Mouse (Mus musculus): ENCODE data around the gene Mob3b. TPM values are rescaled to one million over a fixed set of nuclear protein-coding genes. Genes with fewer than 3 reads are reported as not detected.

Gene Mob3b
- polyA plus RNA-seq, 1 experiment from 2014 or later = 30.2 TPM

- Histone ChIP-seq H3K4me2 (replicated peaks) (no peak overlapping the region), H3K27ac (no peak overlapping the region), H3K9me3 (no peaks in the 10 kb centered on the region), H3K4me1 (replicated peaks) (peaks cover 19% of the 10 kb centered on the region), H3K4me3 (replicated peaks) (no peak overlapping the region), H3K36me3 (no peaks in the 10 kb centered on the region), H3K27me3 (replicated peaks) (no peaks in the 10 kb centered on the region), H3K9ac (no peak overlapping the region)
- ATAC-seq = peak; percentile 32
- WGBS = 62% methylated on average over 12 of the region's 12 CpGs
Measured at GRCm38 (mm10) chr4:34987109-34987508, 170.2 kb downstream of the Mob3b start.

DNA sequence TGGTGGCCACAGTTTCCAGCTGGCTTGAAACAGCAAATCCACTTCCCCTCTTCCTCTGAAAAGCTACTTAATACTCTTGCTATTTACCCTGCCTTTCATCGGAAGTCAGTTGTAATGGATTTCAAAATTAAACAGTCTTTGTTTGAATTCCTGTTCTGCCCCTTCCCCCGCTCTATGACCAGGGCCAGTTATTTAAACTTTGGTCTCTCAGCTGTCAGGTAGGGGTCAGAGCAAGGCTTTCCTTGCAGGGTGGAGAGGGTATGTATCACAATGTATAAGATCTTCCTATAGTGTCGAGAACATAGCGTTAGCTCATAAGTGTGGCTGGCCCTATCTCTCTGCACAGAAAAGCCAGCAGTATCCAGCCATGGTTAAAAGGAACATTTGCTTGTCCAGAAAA lies 170.6 kb downstream of the Mob3b start:
- Histone ChIP-seq H3K9me3 (no peaks in the 10 kb centered on the region), H3K27ac (no peak overlapping the region), H3K4me2 (replicated peaks) (no peak overlapping the region), H3K36me3 (no peaks in the 10 kb centered on the region), H3K27me3 (replicated peaks) (no peaks in the 10 kb centered on the region), H3K9ac (no peak overlapping the region), H3K4me1 (replicated peaks) (peaks cover 14% of the 10 kb centered on the region), H3K4me3 (replicated peaks) (no peak overlapping the region)
- ATAC-seq = no peak
- WGBS = 43% methylated on average over 4 of the region's 4 CpGs

GRCm38 (mm10) chr4:34984377-34984776 lies 172.9 kb downstream of the Mob3b start:
- H3K36me3 ChIP-seq = no peaks in the 10 kb centered on the region
- H3K9ac ChIP-seq = no peak overlapping the region
- 76% methylated on average over 4 of the region's 4 CpGs for WGBS
- no peaks in the 10 kb centered on the region for H3K27me3 ChIP-seq (replicated peaks)
- no peak overlapping the region for H3K4me2 ChIP-seq (replicated peaks)
- peaks cover 9% of the 10 kb centered on the region for H3K4me1 ChIP-seq (replicated peaks)
- no peak overlapping the region for H3K4me3 ChIP-seq (replicated peaks)
- ATAC-seq = no peak
- no peaks in the 10 kb centered on the region for H3K9me3 ChIP-seq
- H3K27ac ChIP-seq = no peak overlapping the region

DNA sequence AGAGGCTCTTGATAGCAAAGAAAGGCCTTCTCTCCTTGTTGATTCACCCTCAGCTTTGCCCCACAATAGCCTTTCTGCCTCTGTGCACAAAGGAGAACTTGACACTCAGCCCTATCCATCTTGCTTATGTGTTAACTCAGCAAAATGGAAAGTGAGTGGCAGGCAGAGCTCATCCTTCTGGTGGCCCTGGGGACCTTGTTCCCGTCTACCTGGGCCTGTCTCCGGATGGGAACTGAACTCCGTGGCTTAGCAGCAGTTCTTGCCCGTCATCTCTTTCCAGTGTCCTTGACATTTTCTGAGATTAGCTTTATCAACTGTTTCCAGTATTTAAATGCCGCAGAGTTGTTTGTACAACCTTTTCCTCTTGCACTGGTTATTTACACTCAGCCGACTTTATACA lies 173.8 kb downstream of the Mob3b start:
- Histone ChIP-seq H3K27ac (no peak overlapping the region), H3K4me2 (replicated peaks) (no peak overlapping the region)
- WGBS = 67% methylated on average over 6 of the region's 6 CpGs

GRCm38 (mm10) chr4:34981301-34982172 lies 175.7 kb downstream of the Mob3b start:
- H3K4me1 ChIP-seq (replicated peaks) = peaks cover 7% of the 10 kb centered on the region; the same call in 1 of the 2 replicates
- H3K4me2 ChIP-seq (replicated peaks) = no peak overlapping the region
- H3K27ac ChIP-seq = no peak overlapping the region
- no peak overlapping the region for H3K4me3 ChIP-seq (replicated peaks)
- H3K36me3 ChIP-seq = no peaks in the 10 kb centered on the region
- ATAC-seq = no peak
- H3K27me3 ChIP-seq (replicated peaks) = no peaks in the 10 kb centered on the region
- H3K9ac ChIP-seq = no peak overlapping the region
- no peaks in the 10 kb centered on the region for H3K9me3 ChIP-seq
- WGBS = 77% methylated on average over 8 of the region's 8 CpGs

More for the DNA sequence above, 173.8 kb downstream of the Mob3b start:
- H3K4me1 ChIP-seq (replicated peaks) = peaks cover 9% of the 10 kb centered on the region
- H3K9me3 ChIP-seq = no peaks in the 10 kb centered on the region
- H3K27me3 ChIP-seq (replicated peaks) = no peaks in the 10 kb centered on the region
- no peak overlapping the region for H3K9ac ChIP-seq
- ATAC-seq = no peak
- H3K4me3 ChIP-seq (replicated peaks) = no peak overlapping the region
- no peaks in the 10 kb centered on the region for H3K36me3 ChIP-seq

GRCm38 (mm10) chr4:34980461-34981039 lies 176.7 kb downstream of the Mob3b start:
- H3K4me2 ChIP-seq (replicated peaks) = no peak overlapping the region
- no peaks in the 10 kb centered on the region for H3K36me3 ChIP-seq
- H3K9me3 ChIP-seq = no peaks in the 10 kb centered on the region
- ATAC-seq = no peak
- no peak overlapping the region for H3K27ac ChIP-seq
- no peak overlapping the region for H3K9ac ChIP-seq
- no peaks in the 10 kb centered on the region for H3K27me3 ChIP-seq (replicated peaks)
- no peak overlapping the region for H3K4me3 ChIP-seq (replicated peaks)
- 0 out of 2 replicates have a peak, but pooled peaks cover 5% of the 10 kb centered on the region for H3K4me1 ChIP-seq (replicated peaks)
- 77% methylated on average over 8 of the region's 8 CpGs for WGBS

DNA sequence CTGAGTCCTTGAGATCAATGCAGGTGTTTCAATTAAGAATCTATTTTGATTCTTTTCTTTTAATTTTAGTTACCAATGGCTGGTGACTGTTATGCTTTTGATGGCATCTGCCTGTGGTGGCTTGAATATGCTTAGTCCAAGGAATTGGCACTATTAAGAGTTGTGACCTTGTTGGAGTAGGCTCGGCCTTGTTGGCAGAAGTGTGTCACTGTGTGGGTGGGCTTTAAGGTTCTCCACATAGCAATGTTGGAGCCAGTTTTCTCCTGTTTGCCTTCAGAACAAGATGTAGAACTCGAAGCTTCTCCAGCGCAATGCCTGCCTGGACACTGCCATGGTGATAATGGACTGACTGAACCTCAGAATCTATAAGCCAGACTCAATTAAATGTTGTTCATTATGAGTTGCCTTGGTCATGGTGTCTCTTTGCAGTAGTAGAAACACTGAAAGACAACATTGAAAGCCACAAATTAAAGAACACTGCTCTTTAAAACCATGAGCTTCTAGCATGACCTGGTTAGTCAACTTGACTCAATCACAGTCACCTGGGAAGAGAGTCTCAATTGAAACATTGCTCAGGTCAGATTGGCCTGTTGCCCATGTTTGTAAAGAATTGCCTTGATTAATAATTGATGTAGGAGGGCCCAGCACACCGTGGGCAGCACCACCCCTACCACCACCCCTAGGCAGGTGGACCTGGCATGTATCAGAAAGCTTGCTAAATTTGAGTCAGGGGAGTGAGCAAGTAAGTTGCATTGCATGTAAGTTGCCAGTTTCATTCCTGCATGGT lies 180.2 kb downstream of the Mob3b start:
- peaks cover 5% of the 10 kb centered on the region; the same call in 1 of the 2 replicates for H3K4me1 ChIP-seq (replicated peaks)
- H3K27ac ChIP-seq = no peak overlapping the region
- 87% methylated on average over 4 of the region's 4 CpGs for WGBS
- no peak overlapping the region for H3K4me2 ChIP-seq (replicated peaks)
- no peaks in the 10 kb centered on the region for H3K27me3 ChIP-seq (replicated peaks)
- no peak for ATAC-seq
- H3K36me3 ChIP-seq = no peaks in the 10 kb centered on the region
- H3K9me3 ChIP-seq = no peaks in the 10 kb centered on the region
- H3K9ac ChIP-seq = no peak overlapping the region
- H3K4me3 ChIP-seq (replicated peaks) = no peak overlapping the region

- no peaks in the 10 kb centered on the region for H3K9me3 ChIP-seq
- H3K27me3 ChIP-seq (replicated peaks) = no peaks in the 10 kb centered on the region
- no peak overlapping the region for H3K27ac ChIP-seq
- ATAC-seq = peak; percentile 48; the same call in 1 of the 2 replicates
- H3K4me2 ChIP-seq (replicated peaks) = no peak overlapping the region
- H3K4me1 ChIP-seq (replicated peaks) = peaks cover 5% of the 10 kb centered on the region; the same call in 1 of the 2 replicates
- no peaks in the 10 kb centered on the region for H3K36me3 ChIP-seq
- H3K9ac ChIP-seq = no peak overlapping the region
- H3K4me3 ChIP-seq (replicated peaks) = no peak overlapping the region
- WGBS = 66% methylated on average over 13 of the region's 13 CpGs
Measured at GRCm38 (mm10) chr4:34976331-34976778, 180.9 kb downstream of the Mob3b start.

DNA sequence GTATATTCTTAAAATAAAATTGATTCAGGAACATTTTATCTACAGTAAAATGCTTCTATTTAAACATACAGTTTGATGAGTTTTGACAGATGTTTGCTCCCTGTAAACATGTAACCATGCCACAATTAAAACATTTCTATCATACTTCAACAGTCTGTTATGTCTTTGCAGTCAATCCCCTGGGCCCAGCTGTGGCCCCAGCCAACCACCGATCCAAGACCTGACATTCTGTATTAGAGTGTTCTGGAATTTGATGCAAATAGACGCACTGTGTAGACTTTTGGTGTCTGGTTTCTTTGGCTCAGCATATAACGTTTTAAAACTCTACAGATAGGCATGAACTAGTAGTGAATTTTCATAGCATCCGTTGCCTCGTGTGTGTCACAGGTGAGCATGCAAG lies 182.5 kb downstream of the Mob3b start:
- H3K4me2 ChIP-seq (replicated peaks) = no peak overlapping the region
- no peak overlapping the region for H3K4me3 ChIP-seq (replicated peaks)
- 59% methylated on average over 5 of the region's 5 CpGs for WGBS
- H3K27ac ChIP-seq = no peak overlapping the region
- no peak for ATAC-seq
- H3K36me3 ChIP-seq = no peaks in the 10 kb centered on the region
- no peak overlapping the region for H3K9ac ChIP-seq
- no peaks in the 10 kb centered on the region for H3K9me3 ChIP-seq
- no peaks in the 10 kb centered on the region for H3K27me3 ChIP-seq (replicated peaks)
- H3K4me1 ChIP-seq (replicated peaks) = peaks cover 5% of the 10 kb centered on the region; the same call in 1 of the 2 replicates

GRCm38 (mm10) chr4:34967541-34967940 lies 189.7 kb downstream of the Mob3b start:
- ATAC-seq = no peak
- Histone ChIP-seq H3K9ac (no peak overlapping the region), H3K4me1 (replicated peaks) (peaks cover 24% of the 10 kb centered on the region), H3K9me3 (no peaks in the 10 kb centered on the region), H3K36me3 (no peaks in the 10 kb centered on the region), H3K4me3 (replicated peaks) (no peak overlapping the region), H3K4me2 (replicated peaks) (no peak overlapping the region), H3K27me3 (replicated peaks) (no peaks in the 10 kb centered on the region), H3K27ac (no peak overlapping the region)
- WGBS = 81% methylated on average over 6 of the region's 6 CpGs

DNA sequence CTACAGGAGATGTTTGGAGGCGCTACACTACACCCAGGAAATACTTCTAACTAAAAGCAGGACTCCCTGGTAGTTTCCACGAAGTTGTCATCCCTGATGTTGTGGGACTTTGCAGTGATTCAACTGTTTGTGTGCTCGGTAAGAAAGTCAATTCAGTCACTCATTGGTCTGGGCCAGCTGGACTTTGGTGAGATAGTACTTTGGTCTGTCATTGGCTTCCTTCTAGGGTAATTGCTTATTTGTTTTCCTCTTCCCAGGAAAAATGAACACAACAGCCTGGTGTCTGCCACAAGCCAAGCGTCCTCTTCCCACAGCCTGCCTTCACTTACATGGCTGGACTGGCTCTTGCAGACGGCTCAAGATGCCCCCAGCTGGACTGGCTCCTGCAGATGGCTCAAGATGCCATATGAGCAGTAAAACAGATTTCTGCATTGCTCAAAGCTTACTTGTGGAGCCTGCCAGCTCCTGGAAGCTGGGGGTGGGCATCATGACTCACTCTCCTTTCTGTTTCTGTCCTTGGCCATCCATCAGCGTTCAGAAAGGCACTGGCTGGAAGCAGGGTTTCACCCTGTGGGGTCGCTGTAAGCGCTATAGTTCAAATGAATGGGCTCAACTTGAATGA lies 190.8 kb downstream of the Mob3b start:
- H3K9ac ChIP-seq = no peak overlapping the region
- no peaks in the 10 kb centered on the region for H3K9me3 ChIP-seq
- WGBS = 54% methylated on average over 8 of the region's 8 CpGs
- H3K4me2 ChIP-seq (replicated peaks) = no peak overlapping the region
- H3K27ac ChIP-seq = no peak overlapping the region
- no peaks in the 10 kb centered on the region for H3K36me3 ChIP-seq
- ATAC-seq = no peak
- no peaks in the 10 kb centered on the region for H3K27me3 ChIP-seq (replicated peaks)
- H3K4me1 ChIP-seq (replicated peaks) = peaks cover 24% of the 10 kb centered on the region
- no peak overlapping the region for H3K4me3 ChIP-seq (replicated peaks)

- no peaks in the 10 kb centered on the region for H3K27me3 ChIP-seq (replicated peaks)
- WGBS = 33% methylated on average over 10 of the region's 10 CpGs
- H3K9me3 ChIP-seq = no peaks in the 10 kb centered on the region
- H3K9ac ChIP-seq = no peak overlapping the region
- H3K27ac ChIP-seq = no peak overlapping the region
- no peak for ATAC-seq
- no peaks in the 10 kb centered on the region for H3K36me3 ChIP-seq
- H3K4me3 ChIP-seq (replicated peaks) = no peak overlapping the region
- no peak overlapping the region for H3K4me2 ChIP-seq (replicated peaks)
- H3K4me1 ChIP-seq (replicated peaks) = peaks cover 24% of the 10 kb centered on the region
Measured at GRCm38 (mm10) chr4:34964906-34965305, 192.4 kb downstream of the Mob3b start.

Measured in intestine, embryonic 15.5 days (tissue).